Mouse (Mus musculus) bone marrow macrophage, adult 2 months (primary cell): ENCODE data around the gene Chrna10.

Experiments used
- CTCF ChIP-seq: IDR thresholded peaks from 2 replicates; pipeline ENCODE4 v1.5.1; 2012; ENCODE audit warnings: low read depth, mild to moderate bottlenecking, low read length, moderate library complexity
- POLR2A ChIP-seq: IDR thresholded peaks from 2 replicates; pipeline ENCODE4 v1.6.1; 2012; ENCODE audit warnings: mild to moderate bottlenecking, low read depth, low read length, borderline replicate concordance

DNA sequence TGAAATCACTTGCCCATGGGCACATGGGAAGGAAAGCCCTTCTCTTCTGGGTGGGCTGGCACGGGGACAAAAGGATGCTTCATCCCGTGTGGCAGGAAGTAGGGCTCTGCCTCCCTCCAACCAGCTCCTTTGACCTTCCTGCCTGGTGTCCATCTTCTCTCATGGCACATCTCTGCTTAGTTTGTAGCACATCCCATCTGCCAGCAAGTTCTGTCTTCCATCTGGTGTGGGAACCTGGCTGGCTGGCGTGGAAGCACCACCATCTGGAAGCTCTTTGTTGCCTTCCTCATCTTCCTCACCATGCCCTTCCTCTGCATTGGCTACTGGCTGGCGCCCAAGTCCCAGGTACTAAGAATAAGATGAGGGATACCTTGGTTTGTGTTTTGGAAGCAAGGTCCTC is 29.3 kb downstream of the Chrna10 start:
- TF ChIP-seq CTCF (no peak), POLR2A (no peak)
